Mouse (Mus musculus): ENCODE data around the gene Sccpdh. TPM values are rescaled to one million over a fixed set of nuclear protein-coding genes. Genes with fewer than 3 reads are reported as not detected.

The Sccpdh gene
- total and polyA plus RNA-seq, 2 experiments = 1.4 to 4.8 TPM

GRCm38 (mm10) chr1:179628438-179629106 lies 39.4 kb upstream of the Sccpdh start:
- DNase-seq (ENCODE audit: extremely low read depth, low read depth, low spot score) = no peak
- no peak for TF ChIP-seq POLR2A (IDR thresholded peaks at IDR 0.05; ENCODE audit: extremely low read depth, insufficient read depth, low read length)
- TF ChIP-seq CTCF (IDR thresholded peaks at IDR 0.05; ENCODE audit: low read depth, low read length) = no peak
- Histone ChIP-seq H3K36me3 (ENCODE audit: control insufficient read depth, insufficient read depth, low read length) (peaks cover 3% of the 10 kb centered on the region; the same call in 1 of the 2 replicates), H3K27ac (replicated peaks; ENCODE audit: insufficient read depth, low read depth, low read length) (no peak overlapping the region), H3K79me2 (ENCODE audit: control insufficient read depth, insufficient read depth, low read length) (no peaks in the 10 kb centered on the region), H3K27me3 (ENCODE audit: control insufficient read depth, insufficient read depth, low read length) (no peaks in the 10 kb centered on the region), H3K4me3 (ENCODE audit: insufficient read depth, low read depth, low read length) (no peak overlapping the region), H3K4me1 (ENCODE audit: control insufficient read depth, insufficient read depth, low read length) (peaks cover 5% of the 10 kb centered on the region; the same call in 1 of the 2 replicates), H3K9ac (ENCODE audit: low read depth, low read length) (no peak overlapping the region)
- 45% methylated on average over 8 of the region's 8 CpGs for WGBS

- TF ChIP-seq CTCF (IDR thresholded peaks at IDR 0.05; ENCODE audit: low read depth, low read length) = no peak
- no peak for TF ChIP-seq POLR2A (IDR thresholded peaks at IDR 0.05; ENCODE audit: extremely low read depth, insufficient read depth, low read length)
- Histone ChIP-seq H3K4me3 (ENCODE audit: insufficient read depth, low read depth, low read length) (no peak overlapping the region), H3K27me3 (ENCODE audit: control insufficient read depth, insufficient read depth, low read length) (no peaks in the 10 kb centered on the region), H3K9ac (ENCODE audit: low read depth, low read length) (no peak overlapping the region), H3K36me3 (ENCODE audit: control insufficient read depth, insufficient read depth, low read length) (peaks cover 3% of the 10 kb centered on the region; the same call in 1 of the 2 replicates), H3K27ac (replicated peaks; ENCODE audit: insufficient read depth, low read depth, low read length) (no peak overlapping the region), H3K79me2 (ENCODE audit: control insufficient read depth, insufficient read depth, low read length) (no peaks in the 10 kb centered on the region), H3K4me1 (ENCODE audit: control insufficient read depth, insufficient read depth, low read length) (peaks cover 5% of the 10 kb centered on the region; the same call in 1 of the 2 replicates)
- no peak for DNase-seq (ENCODE audit: extremely low read depth, low read depth, low spot score)
- WGBS = 85% methylated on average over 5 of the region's 5 CpGs
Observed at GRCm38 (mm10) chr1:179629276-179629675, 38.7 kb upstream of the Sccpdh start.

GRCm38 (mm10) chr1:179632746-179633413 lies 35.1 kb upstream of the Sccpdh start:
- no peak overlapping the region for H3K4me3 ChIP-seq (ENCODE audit: insufficient read depth, low read depth, low read length)
- H3K36me3 ChIP-seq (ENCODE audit: control insufficient read depth, insufficient read depth, low read length) = no peaks in the 10 kb centered on the region
- H3K9ac ChIP-seq (ENCODE audit: low read depth, low read length) = no peak overlapping the region
- 79% methylated on average over 11 of the region's 11 CpGs for WGBS
- H3K4me1 ChIP-seq (ENCODE audit: control insufficient read depth, insufficient read depth, low read length) = peaks cover 5% of the 10 kb centered on the region; the same call in 1 of the 2 replicates
- no peak for TF ChIP-seq POLR2A (IDR thresholded peaks at IDR 0.05; ENCODE audit: extremely low read depth, insufficient read depth, low read length)
- no peak for TF ChIP-seq CTCF (IDR thresholded peaks at IDR 0.05; ENCODE audit: low read depth, low read length)
- no peak for DNase-seq (ENCODE audit: extremely low read depth, low read depth, low spot score)
- no peaks in the 10 kb centered on the region for H3K79me2 ChIP-seq (ENCODE audit: control insufficient read depth, insufficient read depth, low read length)
- H3K27ac ChIP-seq (replicated peaks; ENCODE audit: insufficient read depth, low read depth, low read length) = no peak overlapping the region
- H3K27me3 ChIP-seq (ENCODE audit: control insufficient read depth, insufficient read depth, low read length) = no peaks in the 10 kb centered on the region

- DNase-seq (ENCODE audit: extremely low read depth, low read depth, low spot score) = no peak
- TF ChIP-seq POLR2A (IDR thresholded peaks at IDR 0.05; ENCODE audit: extremely low read depth, insufficient read depth, low read length) = no peak
- peak; percentile 32; the same call in 1 of the 2 replicates for TF ChIP-seq CTCF (IDR thresholded peaks at IDR 0.05; ENCODE audit: low read depth, low read length)
- H3K79me2 ChIP-seq (ENCODE audit: control insufficient read depth, insufficient read depth, low read length) = no peaks in the 10 kb centered on the region
- no peak overlapping the region for H3K4me3 ChIP-seq (ENCODE audit: insufficient read depth, low read depth, low read length)
- H3K27me3 ChIP-seq (ENCODE audit: control insufficient read depth, insufficient read depth, low read length) = no peaks in the 10 kb centered on the region
- no peak overlapping the region for H3K27ac ChIP-seq (replicated peaks; ENCODE audit: insufficient read depth, low read depth, low read length)
- WGBS = 32% methylated on average over 1 of the region's 1 CpGs
- peaks cover 5% of the 10 kb centered on the region; the same call in 1 of the 2 replicates for H3K4me1 ChIP-seq (ENCODE audit: control insufficient read depth, insufficient read depth, low read length)
- no peak overlapping the region for H3K9ac ChIP-seq (ENCODE audit: low read depth, low read length)
- H3K36me3 ChIP-seq (ENCODE audit: control insufficient read depth, insufficient read depth, low read length) = no peaks in the 10 kb centered on the region
Observed at GRCm38 (mm10) chr1:179633414-179633752, 34.6 kb upstream of the Sccpdh start.

GRCm38 (mm10) chr1:179634159-179634558 lies 33.9 kb upstream of the Sccpdh start:
- Histone ChIP-seq H3K9ac (ENCODE audit: low read depth, low read length) (no peak overlapping the region), H3K27ac (replicated peaks; ENCODE audit: insufficient read depth, low read depth, low read length) (no peak overlapping the region), H3K79me2 (ENCODE audit: control insufficient read depth, insufficient read depth, low read length) (no peaks in the 10 kb centered on the region), H3K36me3 (ENCODE audit: control insufficient read depth, insufficient read depth, low read length) (no peaks in the 10 kb centered on the region), H3K4me3 (ENCODE audit: insufficient read depth, low read depth, low read length) (no peak overlapping the region), H3K4me1 (ENCODE audit: control insufficient read depth, insufficient read depth, low read length) (peaks cover 5% of the 10 kb centered on the region; the same call in 1 of the 2 replicates), H3K27me3 (ENCODE audit: control insufficient read depth, insufficient read depth, low read length) (no peaks in the 10 kb centered on the region)
- TF ChIP-seq CTCF (IDR thresholded peaks at IDR 0.05; ENCODE audit: low read depth, low read length) = no peak
- no peak for TF ChIP-seq POLR2A (IDR thresholded peaks at IDR 0.05; ENCODE audit: extremely low read depth, insufficient read depth, low read length)
- 88% methylated on average over 3 of the region's 3 CpGs for WGBS
- no peak for DNase-seq (ENCODE audit: extremely low read depth, low read depth, low spot score)

GRCm38 (mm10) chr1:179642726-179643125 lies 25.3 kb upstream of the Sccpdh start:
- TF ChIP-seq CTCF (IDR thresholded peaks at IDR 0.05; ENCODE audit: low read depth, low read length) (no peak), POLR2A (IDR thresholded peaks at IDR 0.05; ENCODE audit: extremely low read depth, insufficient read depth, low read length) (no peak)
- no peak overlapping the region for H3K27ac ChIP-seq (replicated peaks; ENCODE audit: insufficient read depth, low read depth, low read length)
- H3K79me2 ChIP-seq (ENCODE audit: control insufficient read depth, insufficient read depth, low read length) = no peaks in the 10 kb centered on the region
- no peak overlapping the region for H3K9ac ChIP-seq (ENCODE audit: low read depth, low read length)
- 78% methylated on average over 4 of the region's 4 CpGs for WGBS
- H3K27me3 ChIP-seq (ENCODE audit: control insufficient read depth, insufficient read depth, low read length) = no peaks in the 10 kb centered on the region
- H3K4me3 ChIP-seq (ENCODE audit: insufficient read depth, low read depth, low read length) = no peak overlapping the region
- H3K36me3 ChIP-seq (ENCODE audit: control insufficient read depth, insufficient read depth, low read length) = no peaks in the 10 kb centered on the region
- peaks cover 1% of the 10 kb centered on the region; the same call in 1 of the 2 replicates for H3K4me1 ChIP-seq (ENCODE audit: control insufficient read depth, insufficient read depth, low read length)
- DNase-seq (ENCODE audit: extremely low read depth, low read depth, low spot score) = peak; percentile 26
